Mouse (Mus musculus) embryonic facial prominence, embryonic 14.5 days (tissue): Measurements from ENCODE around the gene Accs. TPM values are rescaled to one million over a fixed set of nuclear protein-coding genes. Genes with fewer than 3 reads are reported as not detected.

Experiments
- ATAC-seq: fragments of 200-750 bp; cut with Nextera tagmentation; 2 replicates; pipeline ENCODE4 v1.8.0; 2017; ENCODE audit warnings: low read depth, moderate number of reproducible peaks, moderate TSS enrichment
- DNase-seq: peaks from one replicate; pipeline ENCODE4 v3.0.0-alpha.2; 2015; ENCODE audit warnings: low spot score
- H3K27ac ChIP-seq: fragments of 300-500 bp; sonication (generic); replicated peaks from 2 replicates; pipeline ENCODE4 v1.5.1; 2014; ENCODE audit warnings: low read depth, mild to moderate bottlenecking, low read length, moderate library complexity
- H3K27me3 ChIP-seq: fragments of 300-500 bp; sonication (generic); replicated peaks from 2 replicates; pipeline ENCODE4 v1.6.1; 2014; ENCODE audit warnings: low read length; ENCODE audit not compliant: control insufficient read depth, insufficient read depth
- H3K36me3 ChIP-seq: fragments of 300-500 bp; sonication (generic); 2 replicates; pipeline ENCODE4 v1.6.1; 2014; ENCODE audit warnings: low read length, mixed read lengths; ENCODE audit not compliant: control insufficient read depth, insufficient read depth
- H3K4me1 ChIP-seq: fragments of 300-500 bp; sonication (generic); 2 replicates; pipeline ENCODE4 v1.6.1; 2014; ENCODE audit warnings: antibody characterized with exemption, low read length; ENCODE audit not compliant: control insufficient read depth, insufficient read depth
- H3K4me2 ChIP-seq: fragments of 300-500 bp; sonication (generic); 2 replicates; pipeline ENCODE4 v1.6.1; 2014; ENCODE audit warnings: low read depth, mild to moderate bottlenecking, low read length, moderate library complexity, mixed read lengths
- H3K4me3 ChIP-seq: fragments of 300-500 bp; sonication (generic); 2 replicates; pipeline ENCODE4 v1.5.1; 2014; ENCODE audit warnings: low read depth, mild to moderate bottlenecking, low read length
- H3K9ac ChIP-seq: fragments of 300-500 bp; sonication (generic); 2 replicates; pipeline ENCODE4 v1.6.1; 2014; ENCODE audit warnings: low read depth, mild to moderate bottlenecking, low read length, moderate library complexity, mixed read lengths
- H3K9me3 ChIP-seq: fragments of 300-500 bp; sonication (generic); 2 replicates; pipeline ENCODE4 v1.6.1; 2016; ENCODE audit warnings: low read length; ENCODE audit not compliant: control insufficient read depth
- WGBS: fragments of 180-500 bp; shearing (Covaris S2); extraction: QIAGEN DNeasy Blood & Tissue Kit; methylation state at CpG from one replicate; pipeline ENCODE4 v1.1.7; 2014; 5-methylcytosine and 5-hydroxymethylcytosine counted together
- polyA plus RNA-seq: library from polyadenylated mRNA; unstranded; fragments of >200 nt; fragmentation: Nextera tagmentation; extraction: Ambion mirVana; gene quantifications from 2 replicates; pipeline ENCODE4 v1.2.1, GENCODE M21; 2014

Gene Accs
- polyA plus RNA-seq, 1 experiment from 2014 or later: 5.7 TPM

DNA sequence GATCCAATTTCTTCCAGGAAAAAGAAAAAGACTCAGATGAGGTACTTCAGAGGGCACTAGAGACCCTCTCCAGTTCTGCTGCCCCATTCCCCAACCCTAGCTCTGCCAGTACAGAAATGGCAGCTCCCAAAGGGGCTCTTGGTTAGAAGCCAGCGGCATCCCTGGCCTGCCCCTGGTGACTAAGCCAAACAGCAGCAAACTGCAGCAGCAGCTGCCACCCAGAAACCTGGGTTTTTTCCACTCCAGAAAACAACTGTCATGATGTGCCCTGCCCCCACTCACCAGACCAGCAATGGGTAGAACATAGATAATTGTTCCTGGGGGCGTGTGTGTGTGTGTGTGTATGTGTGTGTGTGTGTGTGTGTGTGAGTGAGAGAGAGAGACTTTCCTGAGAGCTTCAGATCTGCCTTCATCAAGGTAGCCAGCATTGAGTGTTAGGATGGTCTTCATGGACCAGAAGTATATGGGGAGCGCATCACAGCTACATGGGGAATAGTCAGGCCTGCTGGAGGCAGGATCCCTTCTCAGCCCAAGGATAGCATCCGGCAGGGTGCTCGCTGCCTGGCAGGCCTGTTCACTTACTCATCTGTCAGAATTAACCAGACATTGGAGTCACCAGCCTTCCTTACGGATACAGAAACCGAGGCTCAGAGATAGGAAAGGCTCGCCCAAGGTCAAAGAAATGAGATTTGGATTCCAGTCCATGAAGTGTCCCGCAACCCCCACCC lies 32.1 kb upstream of the Accs start:
- WGBS: 85% methylated on average over 9 of the region's 9 CpGs
- no peak overlapping the region for H3K9ac ChIP-seq
- H3K27ac ChIP-seq: no peak overlapping the region
- no peak overlapping the region for H3K4me2 ChIP-seq
- H3K36me3 ChIP-seq: no peaks in the 10 kb centered on the region
- H3K4me1 ChIP-seq: peaks cover 3% of the 10 kb centered on the region; the same call in 1 of the 2 replicates
- ATAC-seq: no peak
- H3K27me3 ChIP-seq: no peaks in the 10 kb centered on the region
- no peak for DNase-seq
- H3K4me3 ChIP-seq: no peak overlapping the region
- H3K9me3 ChIP-seq: no peaks in the 10 kb centered on the region

DNA sequence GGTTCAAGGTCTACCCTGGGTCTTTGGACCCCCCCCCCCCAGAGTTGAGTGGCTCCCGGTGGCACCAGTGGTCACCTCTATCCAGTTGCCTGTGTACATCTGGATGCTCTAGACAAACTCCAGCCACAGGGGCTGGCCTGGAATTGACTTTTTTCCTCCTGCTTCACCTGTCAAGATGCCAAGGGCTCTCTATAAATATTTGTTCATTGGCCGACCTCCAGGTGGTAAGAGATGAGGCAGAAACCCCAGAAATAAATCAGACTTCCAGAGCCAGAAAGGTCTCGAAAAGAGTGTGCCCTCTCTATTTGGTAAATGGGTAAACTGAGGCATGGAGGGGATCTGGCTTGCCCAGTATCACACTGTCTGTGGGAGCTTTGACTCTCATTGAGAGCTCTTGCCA lies 31.2 kb upstream of the Accs start:
- Histone ChIP-seq H3K4me3 (no peak overlapping the region), H3K36me3 (no peaks in the 10 kb centered on the region), H3K9me3 (no peaks in the 10 kb centered on the region), H3K9ac (no peak overlapping the region), H3K27me3 (no peaks in the 10 kb centered on the region), H3K4me1 (peaks cover 3% of the 10 kb centered on the region; the same call in 1 of the 2 replicates), H3K4me2 (no peak overlapping the region), H3K27ac (no peak overlapping the region)
- ATAC-seq (no peak), DNase-seq (no peak)
- 78% methylated on average over 3 of the region's 3 CpGs for WGBS

DNA sequence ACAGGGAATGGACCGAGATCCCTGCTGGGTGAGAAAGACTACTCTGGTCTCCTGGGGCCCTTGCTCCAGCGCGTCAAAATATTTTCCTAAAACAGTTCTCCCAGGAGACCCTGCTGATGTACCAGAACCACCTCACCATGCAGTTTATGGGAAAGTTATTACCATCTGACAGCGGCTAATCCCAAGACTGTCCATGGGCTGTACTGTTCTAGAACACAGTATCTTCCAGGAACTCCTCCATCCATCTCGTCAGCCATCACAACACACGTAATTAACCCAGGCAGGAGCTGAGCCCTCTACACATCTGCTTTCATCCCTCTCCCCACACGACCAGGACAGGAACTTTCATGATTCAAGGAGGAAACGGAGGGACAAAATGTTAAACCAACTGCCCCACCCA lies 30.7 kb upstream of the Accs start:
- no peaks in the 10 kb centered on the region for H3K9me3 ChIP-seq
- 55% methylated on average over 8 of the region's 8 CpGs for WGBS
- DNase-seq (no peak), ATAC-seq (no peak)
- H3K9ac ChIP-seq: no peak overlapping the region
- H3K4me3 ChIP-seq: no peak overlapping the region
- no peaks in the 10 kb centered on the region for H3K27me3 ChIP-seq
- H3K4me1 ChIP-seq: peaks cover 3% of the 10 kb centered on the region; the same call in 1 of the 2 replicates
- no peaks in the 10 kb centered on the region for H3K36me3 ChIP-seq
- no peak overlapping the region for H3K4me2 ChIP-seq
- no peak overlapping the region for H3K27ac ChIP-seq

DNA sequence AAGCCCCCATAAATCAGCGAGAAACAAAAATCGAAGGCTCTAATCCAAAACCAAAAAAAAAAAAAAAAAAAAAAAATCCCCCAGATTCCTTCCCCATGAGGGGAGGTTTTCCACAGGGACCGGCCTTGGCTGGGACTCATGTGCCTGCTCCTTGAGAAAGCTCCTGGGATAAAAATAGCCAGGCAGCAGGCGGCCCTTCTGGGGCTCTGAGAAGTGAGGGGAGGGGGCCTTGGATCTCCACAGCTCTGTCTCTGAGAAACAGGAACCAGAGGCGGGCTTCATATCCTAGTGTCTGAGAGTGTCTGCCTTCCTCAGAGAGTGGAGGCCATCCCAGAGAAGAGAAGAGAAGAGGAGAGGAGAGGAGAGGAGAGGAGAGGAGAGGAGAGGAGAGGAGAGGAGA lies 27.3 kb upstream of the Accs start:
- no peak for ATAC-seq

DNA sequence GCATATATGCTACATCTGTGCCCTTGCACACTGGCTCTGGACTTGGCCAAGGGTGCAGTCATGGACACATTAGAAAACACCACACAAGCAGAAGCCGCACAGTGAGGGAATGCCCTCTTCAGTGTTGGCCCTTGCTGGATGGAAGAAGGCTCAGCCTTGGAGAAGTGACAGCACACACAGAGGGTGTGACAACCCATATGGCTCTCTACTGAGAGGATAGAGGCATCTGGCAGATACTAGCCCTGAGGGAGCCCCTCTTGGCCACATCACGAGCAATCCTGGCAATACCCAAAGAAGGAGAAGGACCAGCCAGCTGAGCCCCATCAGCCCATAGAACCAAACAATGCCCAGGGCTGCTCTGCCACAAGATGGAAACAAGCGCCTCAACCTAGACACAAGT lies 24.9 kb upstream of the Accs start:
- Histone ChIP-seq H3K36me3 (no peaks in the 10 kb centered on the region), H3K4me2 (no peak overlapping the region), H3K27ac (no peak overlapping the region), H3K4me3 (no peak overlapping the region), H3K9ac (no peak overlapping the region), H3K9me3 (no peaks in the 10 kb centered on the region), H3K4me1 (peaks cover 3% of the 10 kb centered on the region; the same call in 1 of the 2 replicates), H3K27me3 (no peaks in the 10 kb centered on the region)
- ATAC-seq (no peak), DNase-seq (no peak)
- 92% methylated on average over 3 of the region's 3 CpGs for WGBS

More for the DNA sequence above, 27.3 kb upstream of the Accs start:
- peak; percentile 11 for DNase-seq
- Histone ChIP-seq H3K9ac (no peak overlapping the region), H3K36me3 (no peaks in the 10 kb centered on the region), H3K4me2 (no peak overlapping the region), H3K4me3 (no peak overlapping the region), H3K9me3 (no peaks in the 10 kb centered on the region), H3K27ac (no peak overlapping the region), H3K27me3 (no peaks in the 10 kb centered on the region), H3K4me1 (peaks cover 6% of the 10 kb centered on the region)
- WGBS: 60% methylated on average over 5 of the region's 5 CpGs

DNA sequence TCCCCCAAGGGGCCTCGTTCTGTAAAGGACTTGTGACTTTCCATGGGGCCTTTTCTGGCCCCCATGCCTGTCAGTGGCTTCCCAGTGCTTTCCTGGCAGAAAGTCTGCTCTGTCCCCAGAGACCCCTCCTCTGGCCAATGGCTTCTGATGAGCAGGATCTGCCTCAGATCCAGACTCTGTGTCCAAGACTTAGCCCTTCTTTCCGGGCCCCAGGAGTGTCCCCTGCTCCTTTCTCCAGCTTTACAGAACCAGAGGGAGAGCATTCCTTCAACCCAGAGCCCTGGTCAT lies 24.4 kb upstream of the Accs start:
- H3K27me3 ChIP-seq: no peaks in the 10 kb centered on the region
- ATAC-seq: no peak
- peaks cover 3% of the 10 kb centered on the region; the same call in 1 of the 2 replicates for H3K4me1 ChIP-seq
- no peak for DNase-seq
- no peak overlapping the region for H3K4me3 ChIP-seq
- H3K9me3 ChIP-seq: no peaks in the 10 kb centered on the region
- no peak overlapping the region for H3K9ac ChIP-seq
- H3K36me3 ChIP-seq: no peaks in the 10 kb centered on the region
- 5% methylated on average over 2 of the region's 2 CpGs for WGBS
- no peak overlapping the region for H3K27ac ChIP-seq
- no peak overlapping the region for H3K4me2 ChIP-seq

DNA sequence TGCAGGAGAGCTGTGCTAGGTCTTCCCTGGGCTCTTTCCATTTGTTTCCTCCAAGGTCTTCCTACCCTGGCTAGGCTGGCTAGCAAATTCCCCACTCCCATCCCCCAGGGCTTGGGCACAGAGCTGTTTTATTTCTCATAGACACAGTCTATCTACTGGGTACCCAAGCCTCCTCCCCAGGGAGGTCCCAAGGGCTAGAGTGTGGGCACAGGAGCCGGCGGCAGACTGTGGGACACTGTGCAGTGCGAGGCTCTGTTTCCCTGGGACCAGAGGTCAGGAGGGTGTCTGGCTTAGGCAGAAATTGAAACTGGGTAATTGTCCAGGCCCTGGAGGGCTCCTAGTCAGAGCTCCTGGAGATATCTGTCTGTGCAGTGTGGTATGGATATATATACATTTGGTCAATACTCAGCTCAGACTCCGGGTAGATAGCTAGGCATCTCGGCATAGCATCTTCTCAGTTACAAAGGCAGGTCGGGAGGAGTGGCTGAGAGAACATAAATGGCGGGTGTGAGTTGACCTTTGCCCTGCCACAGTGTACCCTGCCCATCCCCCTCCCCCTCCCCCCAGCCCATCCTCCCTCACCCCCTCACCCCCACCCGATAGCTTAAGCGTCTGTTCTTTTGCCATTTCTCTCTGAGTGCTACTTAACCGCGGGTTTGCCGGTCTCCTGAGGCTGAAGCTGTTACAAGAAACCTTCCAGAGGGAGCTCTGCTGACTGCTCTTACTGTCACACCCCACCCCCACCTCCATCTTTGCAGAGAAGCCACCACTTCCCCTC lies 23.9 kb upstream of the Accs start:
- no peak overlapping the region for H3K4me2 ChIP-seq
- no peaks in the 10 kb centered on the region for H3K36me3 ChIP-seq
- DNase-seq: peak; percentile 36
- no peak overlapping the region for H3K9ac ChIP-seq
- peaks cover 3% of the 10 kb centered on the region; the same call in 1 of the 2 replicates for H3K4me1 ChIP-seq
- no peaks in the 10 kb centered on the region for H3K9me3 ChIP-seq
- H3K4me3 ChIP-seq: no peak overlapping the region
- no peak overlapping the region for H3K27ac ChIP-seq
- ATAC-seq: no peak
- no peaks in the 10 kb centered on the region for H3K27me3 ChIP-seq
- 7% methylated on average over 11 of the region's 12 CpGs for WGBS

DNA sequence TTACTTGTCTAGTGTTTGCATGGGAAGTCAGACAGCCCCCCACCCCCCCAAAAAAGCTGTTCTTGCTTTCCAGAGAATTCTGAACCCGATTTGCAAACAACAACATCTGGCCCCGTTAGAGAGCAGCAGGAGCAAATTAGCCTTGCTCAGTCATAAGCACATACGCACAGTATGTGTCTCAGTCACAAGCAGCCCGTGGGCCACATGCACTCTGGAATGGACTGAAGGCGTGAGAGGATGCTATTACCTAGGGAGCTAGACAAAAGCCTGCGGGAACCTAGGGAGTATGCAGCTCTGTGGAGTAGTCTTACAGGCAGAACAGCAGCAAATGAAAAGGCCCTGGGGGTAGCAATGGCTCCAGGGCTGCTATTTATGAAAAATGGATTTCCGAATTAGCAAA lies 22.5 kb upstream of the Accs start:
- Histone ChIP-seq H3K9me3 (no peaks in the 10 kb centered on the region), H3K4me2 (no peak overlapping the region), H3K4me1 (peaks cover 3% of the 10 kb centered on the region; the same call in 1 of the 2 replicates), H3K27ac (no peak overlapping the region), H3K36me3 (no peaks in the 10 kb centered on the region), H3K4me3 (no peak overlapping the region), H3K9ac (no peak overlapping the region), H3K27me3 (no peaks in the 10 kb centered on the region)
- peak; percentile 50 for DNase-seq
- no peak for ATAC-seq
- 56% methylated on average over 7 of the region's 7 CpGs for WGBS
